Mouse (Mus musculus) granulocyte monocyte progenitor cell, adult 5-6 weeks (primary cell): ENCODE measurements around the gene Ccdc54. TPM values are rescaled to one million over a fixed set of nuclear protein-coding genes. Genes with fewer than 3 reads are reported as not detected.

Experiments
- ATAC-seq: replicated peaks from 2 replicates; pipeline ENCODE4 v1.8.0; 2016; ENCODE audit warnings: mild to moderate bottlenecking, moderate TSS enrichment, inconsistent platforms; ENCODE audit not compliant: poor library complexity, severe bottlenecking
- total RNA-seq, 2 experiments: library from RNA; stranded (forward) in 1 of 2; stranded (reverse) in 1 of 2; fragments of 200-712, 200-1000 nt in 1 of 2; fragments of >200 nt in 1 of 2; fragmentation: Nextera tagmentation in 1 of 2; gene quantifications; 2 replicates each; pipeline ENCODE4 v1.2.3; 2014 to 2017

Ccdc54 gene
- total RNA-seq, 2 experiments from 2014 or later: not detected

- ATAC-seq: no peak
These were observed 40.0 kb downstream of the Ccdc54 start for GRCm38 (mm10) chr16:50550927-50551326.

DNA sequence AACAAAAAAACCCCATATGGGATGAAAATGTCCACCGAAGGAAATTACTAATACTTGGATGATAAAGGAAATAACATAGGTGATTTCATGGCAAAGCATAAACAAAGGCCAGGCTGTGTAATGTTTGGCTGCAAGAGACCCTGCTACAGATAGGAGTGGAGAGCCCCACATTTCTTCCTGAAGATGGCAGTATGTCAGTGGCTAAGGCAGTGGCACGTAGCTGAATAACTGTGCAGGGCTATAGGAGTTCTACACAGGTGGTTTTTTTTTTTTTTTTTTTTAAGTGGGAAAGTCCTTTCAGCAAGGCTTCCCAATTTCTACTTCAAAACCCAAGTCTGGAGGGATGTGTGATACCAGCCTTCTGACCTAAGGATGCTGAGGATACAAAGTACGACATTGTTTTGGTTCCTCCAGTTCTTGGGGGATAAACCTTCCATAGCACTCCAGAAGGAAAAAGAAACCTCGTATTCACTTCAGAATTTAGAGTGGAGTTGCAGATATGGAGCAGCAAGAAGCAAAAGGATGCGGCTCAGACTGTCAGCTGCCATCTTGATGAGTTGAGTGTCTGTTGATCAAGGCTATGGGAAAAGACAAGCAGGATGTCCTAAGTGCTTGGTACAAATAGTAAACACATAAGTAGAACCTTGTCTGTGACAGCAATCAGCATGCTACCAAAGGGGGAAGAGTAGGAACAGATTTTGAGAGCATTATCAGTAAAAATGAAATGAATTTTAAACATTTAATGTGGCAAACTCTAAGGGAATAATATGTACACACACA, 48.2 kb downstream of the Ccdc54 start:
- no peak for ATAC-seq

Other genes with a start within 250 kb of the Ccdc54 start
- gene Bbx, start 158.8 kb downstream of the Ccdc54 start, total RNA-seq (2014; fragmentation: Nextera tagmentation): 22.8 and 29.6 TPM in 2 replicates
- 30.9 and 33.7 TPM in 2 replicates for gene Bbx, start 158.8 kb downstream of the Ccdc54 start, total RNA-seq (2017)